Mouse (Mus musculus): Measurements from ENCODE around the gene 3110082I17Rik. TPM values are rescaled to one million over a fixed set of nuclear protein-coding genes. Genes with fewer than 3 reads are reported as not detected.
A peak's percentile ranks its signal among the peaks of the same experiment; 100 is the strongest.

The 3110082I17Rik gene
- total RNA-seq, 4 experiments from 2014 or later: 6.6 to 10.2 (median 9.1) TPM

- peak; percentile 55 to 78 for DNase-seq (ENCODE audit: low spot score in 2 of 2)
Measured at GRCm38 (mm10) chr5:139378986-139379629, 81.2 kb downstream of the 3110082I17Rik start.

GRCm38 (mm10) chr5:139378271-139378556, 82.1 kb downstream of the 3110082I17Rik start:
- DNase-seq (ENCODE audit: low spot score in 2 of 2): no peak

GRCm38 (mm10) chr5:139377468-139378270, 82.7 kb downstream of the 3110082I17Rik start, which contains the start of gene Gpr146:
TSS of gene Gpr146 (plus strand) at chr5:139377697.
- peak; percentile 76 to 83 for DNase-seq (ENCODE audit: low spot score in 2 of 2)

GRCm38 (mm10) chr5:139374841-139375240, 85.5 kb downstream of the 3110082I17Rik start:
- DNase-seq (ENCODE audit: low spot score in 2 of 2): no peak

GRCm38 (mm10) chr5:139373889-139374444, 86.4 kb downstream of the 3110082I17Rik start:
- DNase-seq (ENCODE audit: low spot score in 2 of 2): no peak

- DNase-seq (ENCODE audit: low spot score in 2 of 2): no peak
Measured at GRCm38 (mm10) chr5:139373126-139373525, 87.2 kb downstream of the 3110082I17Rik start.

- peak; percentile 83 to 91 for DNase-seq (ENCODE audit: low spot score in 2 of 2)
Measured at GRCm38 (mm10) chr5:139371631-139372401, 88.5 kb downstream of the 3110082I17Rik start.

GRCm38 (mm10) chr5:139371118-139371517, 89.2 kb downstream of the 3110082I17Rik start:
- no peak for DNase-seq (ENCODE audit: low spot score in 2 of 2)

- DNase-seq (ENCODE audit: low spot score in 2 of 2): no peak
Measured at GRCm38 (mm10) chr5:139370336-139370735, 90.0 kb downstream of the 3110082I17Rik start.

GRCm38 (mm10) chr5:139368638-139369320, 91.5 kb downstream of the 3110082I17Rik start:
- no peak for DNase-seq (ENCODE audit: low spot score in 2 of 2)

- no peak for DNase-seq (ENCODE audit: low spot score in 2 of 2)
Measured at GRCm38 (mm10) chr5:139367884-139368458, 92.4 kb downstream of the 3110082I17Rik start.

- no peak for DNase-seq (ENCODE audit: low spot score in 2 of 2)
Measured at GRCm38 (mm10) chr5:139366484-139366883, 93.8 kb downstream of the 3110082I17Rik start.

GRCm38 (mm10) chr5:139365827-139366226, 94.5 kb downstream of the 3110082I17Rik start:
- DNase-seq (ENCODE audit: low spot score in 2 of 2): no peak

- no peak for DNase-seq (ENCODE audit: low spot score in 2 of 2)
Measured at GRCm38 (mm10) chr5:139364911-139365571, 95.3 kb downstream of the 3110082I17Rik start.

GRCm38 (mm10) chr5:139364260-139364910, 95.9 kb downstream of the 3110082I17Rik start:
- DNase-seq (ENCODE audit: low spot score in 2 of 2): peak; percentile 81 to 86

- no peak for DNase-seq (ENCODE audit: low spot score in 2 of 2)
Measured at GRCm38 (mm10) chr5:139363858-139364257, 96.5 kb downstream of the 3110082I17Rik start.

GRCm38 (mm10) chr5:139359244-139359643, 101.1 kb downstream of the 3110082I17Rik start:
- no peak for DNase-seq (ENCODE audit: low spot score in 2 of 2)

GRCm38 (mm10) chr5:139358653-139359052, 101.7 kb downstream of the 3110082I17Rik start:
- DNase-seq (ENCODE audit: low spot score in 2 of 2): no peak

- peak; percentile 57 to 66 for DNase-seq (ENCODE audit: low spot score in 2 of 2)
Measured at GRCm38 (mm10) chr5:139355235-139355772, 105.0 kb downstream of the 3110082I17Rik start.

All from gastrocnemius, adult 8-10 months (tissue).